Mouse (Mus musculus): ENCODE results near the gene Fyb.

GRCm38 (mm10) chr15:6522653-6523167, at the start of gene Fyb:
- TF ChIP-seq EP300 (IDR thresholded peaks at IDR 0.05; ENCODE audit: low read depth) (peak; percentile 70), CTCF (IDR thresholded peaks at IDR 0.05; ENCODE audit: low read depth) (no peak)

All from liver, embryonic 14.5 days (tissue).